Mouse (Mus musculus) cerebellum, postnatal 36 days (tissue): Measurements from ENCODE around the gene Cpm.
"Not testable (repeated sequence)": the region's sequence is repeated elsewhere in the genome, so short reads cannot be mapped to it uniquely, and the experiment has no call there.

Source experiments
- DNase-seq, 2 experiments: peaks; one replicate each; pipeline ENCODE4 v3.0.0; 2021 to 2022; ENCODE audit warnings: mixed read lengths in 2 of 2

Gene Cpm

DNA sequence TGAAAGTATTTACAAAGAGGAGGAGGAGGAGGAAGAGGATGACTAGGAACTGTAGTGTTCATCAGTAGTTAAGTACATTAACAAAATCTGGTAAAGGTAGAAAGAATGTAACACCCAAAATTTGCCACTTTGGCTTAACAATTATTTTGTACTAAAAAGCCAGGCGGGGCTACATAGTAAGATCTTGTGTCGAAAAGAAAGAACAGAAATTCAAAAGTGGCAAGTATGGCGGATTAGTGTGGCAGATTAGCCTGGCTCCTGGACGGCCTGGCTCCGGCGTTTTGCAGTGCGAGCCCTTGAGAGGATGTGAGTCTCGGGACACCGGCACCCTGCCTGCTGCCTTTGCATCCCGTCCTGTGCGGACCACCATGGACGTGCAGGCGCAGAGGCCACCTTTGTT lies 35.4 kb upstream of the Cpm start:
- no peak for DNase-seq

DNA sequence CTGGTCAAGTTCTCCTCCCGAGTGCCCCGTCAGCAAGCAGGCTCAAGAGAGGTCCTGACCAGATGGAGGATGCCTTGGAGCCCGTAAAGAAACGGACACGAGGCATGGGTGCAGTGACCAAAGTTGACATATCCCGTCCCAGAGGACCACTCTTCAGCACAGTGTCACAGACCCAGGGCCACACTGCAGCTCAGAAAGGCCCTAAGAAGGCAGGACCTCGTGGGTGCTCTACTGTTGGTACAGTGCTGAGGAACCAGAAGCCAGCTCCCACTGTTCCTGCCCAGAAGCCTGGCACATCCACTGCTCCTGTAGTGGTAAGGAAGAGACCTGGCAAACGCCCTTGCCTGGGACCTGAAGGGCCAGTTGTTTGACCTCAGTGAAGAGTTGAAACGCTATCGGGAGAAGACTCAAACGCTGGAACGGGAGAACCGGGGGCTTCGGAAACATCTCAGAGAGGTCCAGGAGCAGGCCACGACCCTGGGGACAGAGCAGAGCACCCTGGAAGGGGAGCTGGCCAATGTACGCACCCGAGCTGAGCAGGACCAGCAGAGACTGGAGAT lies 34.9 kb upstream of the Cpm start:
- DNase-seq: no peak

DNA sequence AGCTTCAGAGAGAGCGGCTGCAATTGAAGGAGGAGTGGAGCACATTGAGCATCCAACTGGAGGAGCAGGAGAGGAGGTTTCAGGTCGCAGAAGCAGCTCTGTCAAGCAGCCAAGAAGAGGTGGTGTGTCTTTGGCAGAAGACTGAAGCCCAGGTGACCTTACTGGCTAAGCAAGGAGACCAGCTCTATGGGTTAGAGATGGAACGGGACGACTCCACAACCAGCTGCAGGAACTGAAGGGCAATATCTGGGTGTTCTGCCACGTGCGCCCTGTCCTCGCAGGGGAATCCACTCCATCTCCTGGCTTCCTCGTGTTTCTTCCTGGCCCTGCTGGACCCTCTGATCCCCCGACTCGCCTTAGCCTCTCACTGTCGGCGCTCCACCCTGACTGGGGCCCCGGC lies 34.4 kb upstream of the Cpm start:
- no peak for DNase-seq

DNA sequence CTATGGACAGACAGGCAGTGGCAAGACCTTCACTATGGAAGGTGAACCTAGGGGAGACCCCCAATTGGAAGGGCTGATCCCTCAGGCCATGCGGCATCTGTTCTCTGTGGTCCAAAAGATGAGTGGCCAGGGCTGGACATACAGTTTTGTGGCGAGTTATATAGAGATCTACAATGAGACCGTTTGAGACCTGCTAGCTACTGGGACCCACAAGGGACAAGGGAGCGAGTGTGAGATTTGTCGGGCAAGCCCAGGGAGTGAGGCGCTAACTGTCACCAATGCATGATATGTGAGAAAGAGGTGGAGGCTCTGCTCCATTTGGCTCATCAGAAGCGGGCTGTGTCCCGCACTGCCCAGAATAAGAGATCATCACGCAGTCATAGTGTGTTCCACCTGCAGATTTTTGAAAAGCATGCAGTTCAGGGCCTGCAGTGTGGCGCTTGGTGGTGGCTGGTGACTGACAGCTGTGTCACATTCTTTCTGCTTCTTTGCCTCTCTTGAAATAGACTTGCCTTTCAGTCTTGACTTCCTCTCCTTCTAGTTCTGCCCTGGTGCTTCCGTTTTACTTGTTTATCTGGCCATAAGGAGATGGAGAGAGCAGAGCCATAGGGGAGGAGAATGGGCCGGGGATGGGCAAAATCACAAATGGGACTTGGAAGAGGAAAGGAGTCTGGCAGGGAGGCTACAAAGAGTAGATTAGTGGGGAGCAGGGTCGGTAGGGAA lies 33.7 kb upstream of the Cpm start:
- no peak for DNase-seq

DNA sequence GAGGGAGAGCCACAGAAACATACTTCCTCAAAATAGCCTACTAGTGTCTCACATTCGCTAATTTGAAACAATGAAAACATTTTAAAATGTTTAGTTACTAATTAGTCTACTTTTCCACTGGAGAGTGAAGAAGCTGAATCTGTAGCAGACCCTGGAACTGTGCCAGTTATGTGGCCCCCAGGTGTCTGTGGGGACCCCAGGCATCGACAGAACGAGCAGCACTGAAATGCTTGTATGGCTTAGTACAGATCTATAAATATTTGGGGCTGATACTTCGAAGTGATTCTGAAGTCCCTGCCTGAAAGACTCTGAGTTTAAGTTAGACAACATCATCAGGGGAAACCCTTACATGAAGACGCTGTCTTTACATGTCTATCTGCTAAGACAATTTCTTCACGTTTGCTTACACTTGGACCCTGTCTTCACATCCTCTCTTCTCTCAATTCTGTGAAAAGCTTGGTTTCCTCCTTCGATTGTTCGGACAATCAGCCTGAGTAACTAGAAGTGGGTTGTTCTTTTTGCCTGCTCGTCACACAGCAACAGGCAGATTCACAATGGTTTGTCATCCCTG lies 33.0 kb upstream of the Cpm start:
- no peak for DNase-seq

DNA sequence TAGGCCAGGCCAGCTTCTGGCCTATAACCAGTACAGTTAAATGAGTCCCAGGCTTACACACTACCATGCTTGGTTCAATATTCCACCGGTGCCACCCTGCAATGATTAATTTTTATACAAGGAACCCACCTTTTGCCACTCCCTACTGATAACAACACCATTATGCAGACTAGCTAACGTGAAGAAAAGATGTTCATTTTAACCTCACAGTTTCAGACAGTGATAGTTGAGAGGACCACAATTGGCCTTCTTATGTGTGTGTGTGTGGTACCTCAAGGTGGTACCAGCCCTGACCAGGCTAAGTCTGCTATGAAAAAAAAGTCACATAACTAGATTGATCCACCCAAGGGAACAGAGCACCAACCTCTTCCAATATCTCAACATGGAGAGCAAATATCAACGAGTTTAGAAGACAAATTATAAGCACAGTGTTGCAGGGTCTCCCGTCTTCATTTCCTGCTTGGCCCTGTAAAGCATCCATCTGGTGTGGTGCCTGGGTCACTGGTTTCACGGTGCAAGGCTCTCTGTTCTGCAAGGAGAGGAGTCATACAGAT lies 32.5 kb upstream of the Cpm start:
- DNase-seq: no peak

DNA sequence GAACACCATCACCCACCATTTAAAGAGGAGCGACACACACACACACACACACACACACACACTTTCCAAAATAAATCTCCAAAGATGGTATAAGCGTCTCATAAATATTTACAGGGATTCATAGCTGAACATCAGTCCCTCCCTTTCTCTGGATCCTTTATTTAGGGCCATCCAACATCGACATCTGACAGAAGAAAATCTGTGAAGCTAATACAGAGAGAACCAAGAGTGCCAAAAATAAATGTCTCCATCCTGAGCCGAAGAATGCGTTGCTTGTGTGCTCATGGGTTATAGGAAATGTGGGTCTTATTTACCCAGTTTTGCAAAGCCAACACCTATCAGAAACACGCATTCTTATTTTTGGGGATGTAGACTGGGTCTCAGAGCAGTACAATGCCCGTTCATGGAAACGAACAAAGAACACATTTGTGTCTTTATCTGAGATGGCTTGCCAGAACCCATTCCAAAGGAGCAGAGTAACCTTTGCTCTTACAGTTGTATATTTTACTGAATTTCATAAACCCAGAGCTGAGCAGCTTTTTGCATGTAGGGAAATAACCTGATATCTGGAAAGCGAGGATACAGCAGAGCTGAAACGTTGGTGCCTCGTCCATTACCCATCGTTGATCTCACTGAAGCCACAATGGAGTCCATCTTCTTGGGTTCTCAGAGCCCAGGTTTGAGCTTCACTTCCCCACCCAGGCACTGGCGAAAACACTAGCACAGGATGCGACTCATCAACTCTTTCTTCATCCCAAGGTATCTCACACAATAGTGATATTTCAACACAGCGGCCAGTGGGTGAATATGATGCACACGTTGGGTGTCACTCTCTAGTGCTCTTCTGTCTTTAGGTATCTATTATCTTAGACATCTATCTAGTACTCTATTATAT lies 31.7 kb upstream of the Cpm start:
- not testable (repeated sequence) for DNase-seq

DNA sequence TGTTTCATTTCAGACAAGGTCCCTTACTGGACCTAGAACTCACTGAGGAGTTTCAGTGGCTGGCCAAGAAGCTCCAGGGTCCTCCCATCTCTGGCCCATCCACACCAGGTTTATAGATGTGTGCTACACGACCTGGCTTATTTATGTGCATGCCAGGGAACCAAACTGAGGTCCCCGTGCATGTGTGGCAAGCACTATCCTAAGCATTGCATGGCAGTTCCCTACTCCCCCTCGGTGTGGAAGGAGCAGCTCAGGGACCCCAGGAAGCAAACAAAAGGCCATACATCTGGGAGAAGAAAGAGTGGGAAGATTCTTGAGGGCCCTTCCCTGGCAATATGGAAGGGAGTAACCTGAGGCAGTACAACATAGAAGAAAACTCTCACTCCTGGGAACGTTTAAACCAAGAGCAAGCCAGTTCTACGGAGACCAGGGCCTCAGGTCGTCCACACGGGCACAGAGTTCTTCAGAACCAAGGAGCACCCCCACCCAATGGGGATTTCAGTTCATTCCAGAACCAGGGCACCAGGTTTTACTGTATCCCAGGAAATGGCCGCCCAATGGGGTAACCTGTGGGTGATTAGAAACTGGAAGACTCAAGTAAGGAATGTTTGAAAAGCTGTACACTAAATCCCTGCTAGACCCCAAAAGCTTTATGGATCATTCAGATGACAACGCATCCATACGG lies 30.9 kb upstream of the Cpm start:
- DNase-seq: no peak

DNA sequence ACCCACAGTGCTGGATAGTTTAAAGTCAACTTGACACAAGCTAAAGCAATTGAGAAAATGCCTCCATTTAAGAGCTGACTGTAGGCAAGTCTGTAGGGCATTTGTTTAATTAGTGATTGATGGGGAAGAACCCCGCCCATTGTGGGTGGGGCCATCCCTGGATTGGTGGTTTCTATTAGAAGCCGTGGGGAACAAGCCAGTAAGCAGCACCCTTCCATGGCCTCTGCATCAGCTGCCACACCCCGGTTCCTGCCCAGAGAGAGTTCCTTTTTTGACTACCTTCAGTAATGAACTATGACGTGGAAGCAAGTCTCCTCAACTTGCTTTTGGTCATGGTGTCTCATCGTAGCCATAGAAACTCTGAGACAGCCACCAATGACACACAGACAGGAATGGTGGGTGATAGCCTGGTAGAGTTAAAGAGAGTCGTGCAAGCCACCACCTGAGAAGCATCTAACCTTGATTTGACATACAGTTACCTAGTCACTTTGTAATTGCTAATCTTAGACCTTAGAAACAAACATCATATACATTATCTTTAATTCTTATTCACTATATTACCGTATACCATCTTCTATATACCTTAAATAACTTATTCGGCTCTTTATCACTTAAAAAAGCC lies 30.2 kb upstream of the Cpm start:
- DNase-seq: not testable (repeated sequence)

DNA sequence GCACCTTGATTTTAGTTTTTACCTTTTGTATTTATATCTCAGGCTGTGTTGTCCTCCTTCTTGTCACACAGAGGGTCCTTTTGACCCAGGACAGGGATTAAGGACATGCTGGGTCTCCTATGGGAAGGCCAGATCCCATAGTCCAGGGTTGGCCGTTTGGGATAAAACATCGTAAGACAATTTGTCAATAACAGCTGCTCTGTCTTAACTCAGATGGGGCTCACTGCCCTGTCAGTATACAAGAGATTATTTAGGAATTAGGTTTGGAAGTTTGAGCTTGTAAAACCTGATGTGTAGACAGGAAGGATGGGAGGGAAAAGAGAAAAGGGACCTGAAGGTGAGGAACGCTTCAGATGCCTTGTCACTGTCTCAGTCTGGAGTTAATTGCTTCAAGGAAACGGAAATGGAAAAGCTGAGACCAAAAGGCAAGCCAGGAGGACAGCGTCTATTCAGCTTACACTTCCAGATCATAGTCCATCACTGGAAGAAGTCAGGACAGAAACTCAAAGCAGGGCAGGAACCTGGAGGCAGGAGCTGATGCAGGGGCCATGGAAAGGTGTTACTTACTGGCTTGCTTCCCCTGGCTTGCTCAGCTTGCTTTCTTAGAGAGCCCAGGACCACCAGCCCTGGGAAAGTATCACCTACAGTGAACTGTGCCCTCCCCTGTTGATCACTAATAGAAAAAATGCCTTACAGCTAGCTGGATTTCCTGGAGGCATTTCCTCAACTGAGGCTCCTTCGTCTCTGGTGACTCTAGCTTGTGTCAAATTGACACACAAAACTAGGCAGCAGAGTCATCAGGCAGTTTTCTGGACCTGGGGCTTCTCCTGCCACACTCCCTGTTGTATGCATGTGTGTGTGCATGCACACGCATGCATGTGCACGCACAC lies 27.9 kb upstream of the Cpm start:
- no peak for DNase-seq

DNA sequence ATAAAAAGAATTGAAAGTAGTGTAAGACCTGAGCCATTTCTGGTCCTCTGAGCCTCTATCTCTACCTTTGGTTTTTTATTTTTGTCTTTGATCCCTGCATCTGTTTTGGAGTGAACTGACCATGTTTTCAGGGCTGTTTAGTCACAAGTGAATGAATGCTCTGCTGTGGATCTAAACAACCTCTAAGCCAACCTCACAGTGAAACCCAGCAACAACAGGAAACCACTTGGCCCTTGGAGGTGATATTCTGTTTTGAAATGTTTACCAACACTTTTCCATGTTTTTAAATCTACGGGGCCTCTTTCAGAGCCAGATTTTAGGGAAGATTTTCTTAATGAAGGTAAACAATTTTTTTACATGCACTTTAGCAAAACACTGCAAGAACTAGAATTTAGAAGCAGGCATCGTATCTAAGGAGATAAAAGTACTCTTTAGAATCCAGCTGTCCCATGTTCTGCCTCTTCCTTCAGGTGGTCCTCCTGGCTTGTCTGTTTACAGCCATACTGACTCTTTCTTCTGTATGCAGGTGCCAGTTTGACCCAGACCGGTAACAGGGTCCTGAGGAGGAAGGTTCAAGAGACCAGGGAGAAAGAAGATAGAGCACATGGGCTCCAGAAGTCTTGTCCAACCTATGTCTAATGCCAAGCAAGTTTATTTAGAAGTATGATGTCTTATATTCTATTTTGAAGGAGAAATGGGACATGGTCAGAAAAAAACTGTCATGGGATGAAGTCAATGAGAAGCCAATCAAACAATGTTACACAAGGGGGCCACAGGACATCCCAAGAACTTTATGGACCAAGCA lies 26.8 kb upstream of the Cpm start:
- no peak for DNase-seq

DNA sequence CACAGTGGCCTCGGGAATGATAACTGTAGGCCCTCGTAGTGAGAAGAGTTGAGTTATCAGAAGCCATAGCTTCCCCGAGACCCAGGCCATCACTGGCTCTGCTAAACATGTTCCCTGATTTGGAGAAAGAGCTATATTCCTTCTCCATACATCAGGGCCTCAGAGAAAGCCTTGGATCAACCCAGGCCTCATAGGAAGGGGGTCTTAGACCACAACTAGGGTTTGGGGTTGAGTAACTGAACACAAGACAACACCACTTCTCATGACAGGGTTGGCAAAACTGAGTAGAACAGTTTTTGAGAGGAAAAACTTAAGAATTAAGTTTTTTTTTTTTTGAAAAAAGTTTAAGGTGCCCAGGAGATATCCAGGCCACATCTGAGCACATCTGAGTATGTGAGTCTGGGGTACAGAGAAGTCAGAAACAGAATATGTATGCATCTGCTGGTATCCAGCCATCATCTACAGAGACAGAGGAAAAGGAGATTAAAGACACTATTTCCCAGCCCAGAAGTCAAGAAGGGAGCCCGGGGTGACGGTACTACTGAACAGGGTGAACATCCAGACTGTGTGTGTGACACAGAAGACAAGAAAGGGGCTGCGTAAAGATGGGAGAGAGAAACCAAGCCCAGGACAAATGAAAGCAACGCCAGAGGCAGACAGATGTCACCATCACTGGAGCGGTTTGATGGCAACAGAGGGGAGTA lies 26.0 kb upstream of the Cpm start:
- DNase-seq: no peak

DNA sequence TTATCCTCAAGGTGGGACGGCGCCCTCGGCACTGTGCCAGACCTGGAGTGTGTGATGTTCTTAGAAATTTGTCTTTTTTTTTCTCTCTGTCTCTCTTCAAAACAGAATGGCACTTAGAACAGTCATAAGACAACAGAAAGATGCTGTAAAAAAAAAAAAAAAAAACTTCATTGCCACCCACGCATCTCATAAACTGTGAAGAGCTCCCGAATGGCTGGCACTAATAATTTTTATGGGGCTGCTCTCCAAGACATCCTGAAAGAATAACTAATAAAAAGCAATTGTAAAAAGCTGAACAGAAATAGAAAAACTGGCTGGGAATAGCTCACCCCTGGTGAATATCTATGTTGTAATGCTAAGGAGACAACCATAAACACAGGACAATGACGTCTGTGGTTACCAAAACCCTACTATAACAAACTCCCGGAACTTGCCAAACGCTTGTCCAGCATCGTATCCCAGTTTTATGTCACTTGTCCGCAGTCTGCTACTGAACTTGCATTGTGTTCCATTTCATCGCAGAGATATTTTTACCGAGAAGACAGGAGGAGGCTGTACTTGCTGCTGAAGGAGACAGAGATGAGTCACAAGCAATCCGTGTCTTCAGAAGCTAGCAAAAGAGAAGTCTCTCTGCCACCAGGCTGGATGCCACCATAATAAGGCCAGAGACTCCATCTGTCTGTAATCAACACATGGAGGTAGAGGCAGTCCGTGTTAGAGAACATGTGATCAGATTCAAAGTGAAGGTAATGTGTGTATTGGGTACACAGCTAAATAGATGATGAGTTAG lies 25.3 kb upstream of the Cpm start:
- DNase-seq: no peak

DNA sequence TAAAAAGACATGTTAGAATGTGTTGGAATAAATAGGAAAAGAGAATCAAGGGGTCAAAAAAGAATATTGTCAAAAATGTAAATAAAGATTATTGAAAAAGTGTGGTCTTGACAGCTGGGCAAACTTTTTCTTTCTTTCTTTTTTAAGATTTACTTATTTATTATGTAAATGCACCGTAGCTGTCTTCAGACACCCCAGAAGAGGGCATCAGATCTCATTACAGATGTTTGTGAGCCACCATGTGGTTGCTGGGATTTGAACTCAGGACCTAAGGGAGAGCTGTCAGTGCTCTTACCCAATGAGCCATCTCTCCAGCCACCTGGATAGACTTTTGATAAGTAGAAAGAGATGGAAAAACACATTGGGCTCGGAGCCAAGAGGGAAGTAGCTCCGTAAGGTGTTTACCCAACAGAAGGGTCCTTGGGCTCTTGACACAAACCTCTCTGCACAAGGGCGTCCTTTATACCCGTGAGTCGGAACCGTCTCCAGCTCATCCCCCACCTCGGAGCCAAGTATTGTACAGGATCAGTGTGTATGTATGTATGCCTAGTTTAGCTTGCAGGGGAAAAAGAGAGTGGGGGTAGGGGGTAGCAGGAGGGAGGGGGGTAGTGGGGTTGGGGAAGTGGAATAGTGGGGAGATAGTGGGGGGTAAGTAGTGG lies 24.5 kb upstream of the Cpm start:
- no peak for DNase-seq

DNA sequence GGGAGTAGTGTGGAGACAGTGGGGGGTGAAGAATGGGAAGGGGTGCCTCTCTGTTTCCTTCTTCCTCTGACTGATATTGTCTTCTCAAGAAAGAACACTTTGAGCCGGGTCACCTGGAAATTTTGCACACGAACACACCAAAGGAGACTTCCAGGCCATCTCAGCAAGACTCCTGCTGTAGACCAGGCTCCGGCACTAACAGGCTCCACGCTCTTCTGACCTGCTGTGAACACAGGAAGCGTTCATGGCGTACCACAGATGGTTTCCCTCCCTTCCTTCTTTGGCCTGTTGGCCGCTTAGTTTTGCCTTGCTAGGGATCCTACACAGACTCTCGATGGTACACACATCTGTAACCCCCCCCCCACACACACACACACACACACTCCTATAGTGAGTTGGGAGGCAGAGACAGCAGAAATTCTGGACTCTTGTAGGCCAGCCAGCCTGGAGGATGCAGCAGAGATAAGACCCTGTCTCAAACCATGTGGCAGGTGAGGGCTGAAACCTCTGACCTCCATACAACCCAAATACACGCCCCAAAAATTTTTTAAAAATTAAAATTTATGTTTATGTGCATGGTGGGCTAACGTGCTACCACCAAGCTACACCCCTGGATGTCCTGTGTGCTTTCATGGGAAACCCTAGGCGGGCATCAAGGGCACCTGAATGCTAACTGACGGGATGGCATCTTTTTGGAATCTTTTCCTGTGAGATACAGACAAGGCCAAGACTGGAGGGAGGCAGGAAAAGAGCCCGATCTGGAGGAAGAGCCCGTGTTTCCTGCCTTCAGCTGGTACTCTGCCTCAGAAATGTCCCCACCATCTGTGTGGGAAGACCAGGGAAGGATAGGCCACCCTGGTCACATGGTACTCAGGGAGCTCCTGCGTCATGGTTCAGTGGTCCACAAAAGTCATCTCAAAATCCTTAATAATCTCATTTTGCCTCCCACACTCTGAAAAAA lies 23.7 kb upstream of the Cpm start:
- DNase-seq: no peak

DNA sequence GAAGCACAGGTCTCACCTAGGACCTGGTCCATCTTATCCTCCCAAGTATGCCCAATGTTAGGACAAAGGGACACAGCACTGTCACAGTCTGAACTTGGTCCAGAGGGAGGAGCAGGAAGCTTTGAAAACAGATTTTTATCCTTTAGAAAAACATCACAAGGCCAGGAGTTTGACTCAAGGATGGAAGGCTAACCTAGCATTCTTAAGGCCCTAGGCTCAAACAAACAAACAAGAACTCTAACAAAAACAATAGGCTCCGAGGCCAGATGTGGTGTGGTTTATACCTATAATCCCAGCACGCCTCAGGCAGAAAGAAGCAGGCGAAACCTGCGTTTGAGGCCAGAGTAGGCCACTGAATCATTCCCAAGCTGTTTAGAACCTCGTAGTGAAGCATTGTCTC lies 22.9 kb upstream of the Cpm start:
- no peak for DNase-seq
